Mouse (Mus musculus) myocyte (in vitro differentiated cells): ENCODE data around the gene 6030458C11Rik. TPM values are rescaled to one million over a fixed set of nuclear protein-coding genes. Genes with fewer than 3 reads are reported as not detected.

ENCODE experiments used
- H3K27me3 ChIP-seq: one replicate; pipeline ENCODE4 v1.6.1; 2011; ENCODE audit not compliant: control insufficient read depth, insufficient read depth, insufficient read length
- H3K36me3 ChIP-seq: one replicate; pipeline ENCODE4 v1.6.1; 2011; ENCODE audit not compliant: control insufficient read depth, insufficient read depth
- H3K4me2 ChIP-seq: one replicate; pipeline ENCODE4 v1.6.1; 2011; ENCODE audit warnings: low read depth, control low read depth
- H3K4me3 ChIP-seq: one replicate; pipeline ENCODE4 v1.5.1; 2011; ENCODE audit warnings: mild to moderate bottlenecking, control low read depth, moderate library complexity
- H3K79me2 ChIP-seq: one replicate; pipeline ENCODE4 v1.6.1; 2011; ENCODE audit not compliant: control insufficient read depth, insufficient read depth
- H3ac ChIP-seq: one replicate; pipeline ENCODE4 v1.6.1; 2011; ENCODE audit not compliant: control insufficient read depth, insufficient read length
- CEBPB ChIP-seq: IDR thresholded peaks from 2 replicates; pipeline ENCODE4 v1.6.1; 2011; ENCODE audit warnings: mild to moderate bottlenecking, moderate library complexity; ENCODE audit not compliant: poor library complexity, insufficient read depth, severe bottlenecking
- E2F4 ChIP-seq: IDR thresholded peaks from one replicate; pipeline ENCODE4 v1.6.1; 2011; ENCODE audit warnings: mild to moderate bottlenecking, control low read depth, moderate library complexity; ENCODE audit not compliant: insufficient read depth
- MAX ChIP-seq: IDR thresholded peaks from one replicate; pipeline ENCODE4 v1.6.1; 2011; ENCODE audit warnings: low read depth, mild to moderate bottlenecking, control low read depth
- MYOD1 ChIP-seq, 3 experiments: IDR thresholded peaks; one replicate each; pipeline ENCODE4 v1.6.1; 2011; ENCODE audit warnings: control low read depth in 2 of 3, low read depth in 2 of 3, mild to moderate bottlenecking in 2 of 3, moderate library complexity in 1 of 3; ENCODE audit not compliant: insufficient read length in 2 of 3, control insufficient read depth in 1 of 3
- MYOG ChIP-seq, 3 experiments: IDR thresholded peaks; one replicate each; pipeline ENCODE4 v1.6.1; 2011; ENCODE audit warnings: control low read depth in 2 of 3, low read depth in 2 of 3, mild to moderate bottlenecking in 2 of 3; ENCODE audit not compliant: insufficient read length in 2 of 3, control insufficient read depth in 1 of 3, insufficient read depth in 1 of 3
- POLR2A ChIP-seq: IDR thresholded peaks from one replicate; pipeline ENCODE4 v1.6.1; 2011; ENCODE audit warnings: low read depth, mild to moderate bottlenecking, control low read depth, moderate library complexity; ENCODE audit not compliant: insufficient read length
- POLR2AphosphoS2 ChIP-seq: IDR thresholded peaks from one replicate; pipeline ENCODE4 v1.6.1; 2011; ENCODE audit warnings: low read depth, control low read depth; ENCODE audit not compliant: insufficient read length
- REST ChIP-seq: IDR thresholded peaks from one replicate; pipeline ENCODE4 v1.6.1; 2011; ENCODE audit warnings: mild to moderate bottlenecking, control low read depth, moderate library complexity; ENCODE audit not compliant: insufficient read depth, insufficient read length
- SRF ChIP-seq: IDR thresholded peaks from one replicate; pipeline ENCODE4 v1.6.1; 2011; ENCODE audit warnings: low read depth; ENCODE audit not compliant: control insufficient read depth, insufficient read length
- TCF12 ChIP-seq: IDR thresholded peaks from one replicate; pipeline ENCODE4 v1.6.1; 2011; ENCODE audit warnings: mild to moderate bottlenecking, control low read depth; ENCODE audit not compliant: poor library complexity, insufficient read depth, severe bottlenecking
- TCF3 ChIP-seq: IDR thresholded peaks from one replicate; pipeline ENCODE4 v1.6.1; 2011; ENCODE audit warnings: low read depth, control low read depth; ENCODE audit not compliant: insufficient read length
- USF1 ChIP-seq: IDR thresholded peaks from one replicate; pipeline ENCODE4 v1.6.1; 2011; ENCODE audit warnings: low read depth, mild to moderate bottlenecking, control low read depth, moderate library complexity
- polyA plus RNA-seq: library from polyadenylated mRNA; unstranded; fragments of >200 nt; fragmentation: generic; extraction: Trizol; gene quantifications from one replicate; pipeline ENCODE4 v1.2.1, GENCODE M21; 2012; ENCODE audit warnings: missing spikeins

The 6030458C11Rik gene
- polyA plus RNA-seq, 1 experiment, result 12.7 TPM

- TF ChIP-seq MYOD1 (IDR thresholded peaks at IDR 0.05; ENCODE audit: control insufficient read depth in 1 of 3, insufficient read length in 2 of 3, low read depth in 2 of 3), result no peak
- no peak for TF ChIP-seq MAX
- no peak for TF ChIP-seq E2F4
- TF ChIP-seq REST, result no peak
- TF ChIP-seq POLR2AphosphoS2, result no peak
- no peak for TF ChIP-seq TCF3
- no peak for TF ChIP-seq TCF12
- TF ChIP-seq POLR2A, result no peak
- TF ChIP-seq CEBPB, result no peak
- no peak for TF ChIP-seq USF1
- no peak for TF ChIP-seq MYOG (IDR thresholded peaks at IDR 0.05; ENCODE audit: control insufficient read depth in 1 of 3, insufficient read depth in 1 of 3, insufficient read length in 2 of 3, low read depth in 2 of 3)
- TF ChIP-seq SRF, result no peak
- Histone ChIP-seq H3ac (no peak overlapping the region), H3K27me3 (no peaks in the 10 kb centered on the region), H3K36me3 (peaks cover 25% of the 10 kb centered on the region), H3K4me2 (peak overlapping the region; percentile 90), H3K79me2 (peaks cover 31% of the 10 kb centered on the region), H3K4me3 (no peak overlapping the region)
These were observed 1.7 kb downstream of the 6030458C11Rik start for GRCm38 (mm10) chr15:12822416-12823395.

- Histone ChIP-seq H3K79me2 (no peaks in the 10 kb centered on the region), H3K27me3 (no peaks in the 10 kb centered on the region), H3K4me2 (no peak overlapping the region), H3ac (no peak overlapping the region), H3K4me3 (no peak overlapping the region), H3K36me3 (peaks cover 47% of the 10 kb centered on the region)
- TF ChIP-seq E2F4 (no peak), CEBPB (no peak), POLR2AphosphoS2 (no peak), MAX (no peak), SRF (no peak), USF1 (no peak), MYOD1 (IDR thresholded peaks at IDR 0.05; ENCODE audit: control insufficient read depth in 1 of 3, insufficient read length in 2 of 3, low read depth in 2 of 3) (no peak), POLR2A (no peak), TCF3 (no peak), MYOG (IDR thresholded peaks at IDR 0.05; ENCODE audit: control insufficient read depth in 1 of 3, insufficient read depth in 1 of 3, insufficient read length in 2 of 3, low read depth in 2 of 3) (no peak), REST (no peak), TCF12 (no peak)
These were observed 6.9 kb downstream of the 6030458C11Rik start for GRCm38 (mm10) chr15:12817592-12817991.

GRCm38 (mm10) chr15:12812646-12813045 lies 11.8 kb downstream of the 6030458C11Rik start:
- Histone ChIP-seq H3K4me2 (no peak overlapping the region), H3ac (no peak overlapping the region), H3K36me3 (peaks cover 39% of the 10 kb centered on the region), H3K27me3 (no peaks in the 10 kb centered on the region), H3K79me2 (no peaks in the 10 kb centered on the region), H3K4me3 (no peak overlapping the region)
- TF ChIP-seq USF1 (no peak), POLR2A (no peak), MYOG (IDR thresholded peaks at IDR 0.05; ENCODE audit: control insufficient read depth in 1 of 3, insufficient read depth in 1 of 3, insufficient read length in 2 of 3, low read depth in 2 of 3) (no peak), TCF12 (no peak), SRF (no peak), POLR2AphosphoS2 (no peak), E2F4 (no peak), MYOD1 (IDR thresholded peaks at IDR 0.05; ENCODE audit: control insufficient read depth in 1 of 3, insufficient read length in 2 of 3, low read depth in 2 of 3) (no peak), REST (no peak), TCF3 (no peak), MAX (no peak), CEBPB (no peak)

- H3K79me2 ChIP-seq, result no peaks in the 10 kb centered on the region
- no peak overlapping the region for H3ac ChIP-seq
- no peak for TF ChIP-seq MYOG (IDR thresholded peaks at IDR 0.05; ENCODE audit: control insufficient read depth in 1 of 3, insufficient read depth in 1 of 3, insufficient read length in 2 of 3, low read depth in 2 of 3)
- no peaks in the 10 kb centered on the region for H3K27me3 ChIP-seq
- H3K4me2 ChIP-seq, result no peak overlapping the region
- no peak overlapping the region for H3K4me3 ChIP-seq
- peaks cover 36% of the 10 kb centered on the region for H3K36me3 ChIP-seq
These were observed 15.1 kb downstream of the 6030458C11Rik start for GRCm38 (mm10) chr15:12809305-12809704.
